Mouse (Mus musculus) limb, embryonic 14.5 days (tissue): ENCODE data around the gene 4933415A04Rik. TPM values are rescaled to one million over a fixed set of nuclear protein-coding genes. Genes with fewer than 3 reads are reported as not detected.

Experiments used
- ATAC-seq: fragments of 200-750 bp; cut with Nextera tagmentation; 2 replicates; pipeline ENCODE4 v1.8.0; 2017; ENCODE audit warnings: low read depth, moderate number of reproducible peaks, moderate TSS enrichment; ENCODE audit not compliant: low FRiP score
- DNase-seq: peaks from one replicate; pipeline ENCODE4 v3.0.0-alpha.2; 2015; ENCODE audit warnings: low spot score
- H3K27ac ChIP-seq: fragments of 300-500 bp; sonication (generic); replicated peaks from 2 replicates; pipeline ENCODE4 v1.5.1; 2014; ENCODE audit warnings: low read depth, mild to moderate bottlenecking, low read length, moderate library complexity, mixed read lengths
- H3K27me3 ChIP-seq: fragments of 300-500 bp; sonication (generic); 2 replicates; pipeline ENCODE4 v1.6.1; 2014; ENCODE audit warnings: low read length, mixed read lengths; ENCODE audit not compliant: control insufficient read depth, insufficient read depth
- H3K36me3 ChIP-seq: fragments of 300-500 bp; sonication (generic); 2 replicates; pipeline ENCODE4 v1.6.1; 2014; ENCODE audit warnings: mild to moderate bottlenecking, low read length, moderate library complexity, mixed read lengths; ENCODE audit not compliant: control insufficient read depth, insufficient read depth
- H3K4me1 ChIP-seq: fragments of 300-500 bp; sonication (generic); 2 replicates; pipeline ENCODE4 v1.6.1; 2014; ENCODE audit warnings: antibody characterized with exemption, low read length, mixed read lengths; ENCODE audit not compliant: control insufficient read depth, insufficient read depth
- H3K4me2 ChIP-seq: fragments of 300-500 bp; sonication (generic); replicated peaks from 2 replicates; pipeline ENCODE4 v1.6.1; 2014; ENCODE audit warnings: low read depth, mild to moderate bottlenecking, low read length, moderate library complexity; ENCODE audit not compliant: severe bottlenecking
- H3K4me3 ChIP-seq: fragments of 300-500 bp; sonication (generic); replicated peaks from 2 replicates; pipeline ENCODE4 v1.5.1; 2014; ENCODE audit warnings: low read length
- H3K9ac ChIP-seq: fragments of 300-500 bp; sonication (generic); 2 replicates; pipeline ENCODE4 v1.6.1; 2014; ENCODE audit warnings: mild to moderate bottlenecking, low read depth, low read length, moderate library complexity; ENCODE audit not compliant: severe bottlenecking
- H3K9me3 ChIP-seq: fragments of 300-500 bp; sonication (generic); 2 replicates; pipeline ENCODE4 v1.6.1; 2016; ENCODE audit warnings: low read length; ENCODE audit not compliant: control insufficient read depth
- POLR2A ChIP-seq: fragments of 200-500 bp; IDR thresholded peaks from 2 replicates; pipeline ENCODE4 v1.8.0; 2012; ENCODE audit warnings: inconsistent platforms, mild to moderate bottlenecking, moderate library complexity, borderline replicate concordance; ENCODE audit not compliant: insufficient read depth, insufficient read length; ENCODE audit errors: extremely low read depth
- WGBS: fragments of 180-500 bp; shearing (Covaris S2); extraction: QIAGEN DNeasy Blood & Tissue Kit; methylation state at CpG from one replicate; pipeline ENCODE4 v1.1.7; 2014; 5-methylcytosine and 5-hydroxymethylcytosine counted together
- polyA plus RNA-seq, 2 experiments: library from polyadenylated mRNA; depleted of rRNA in 1 of 2; stranded (reverse) in 1 of 2; unstranded in 1 of 2; fragments of >200 nt; fragmentation: Nextera tagmentation in 1 of 2; extraction: Ambion mirVana in 1 of 2; gene quantifications; 2 replicates each; pipeline versions ENCODE4 v1.2.1 to v1.2.3; 2012 to 2014

The 4933415A04Rik gene
- polyA plus RNA-seq, 2 experiments, result 0.70 to 2.2 TPM

DNA sequence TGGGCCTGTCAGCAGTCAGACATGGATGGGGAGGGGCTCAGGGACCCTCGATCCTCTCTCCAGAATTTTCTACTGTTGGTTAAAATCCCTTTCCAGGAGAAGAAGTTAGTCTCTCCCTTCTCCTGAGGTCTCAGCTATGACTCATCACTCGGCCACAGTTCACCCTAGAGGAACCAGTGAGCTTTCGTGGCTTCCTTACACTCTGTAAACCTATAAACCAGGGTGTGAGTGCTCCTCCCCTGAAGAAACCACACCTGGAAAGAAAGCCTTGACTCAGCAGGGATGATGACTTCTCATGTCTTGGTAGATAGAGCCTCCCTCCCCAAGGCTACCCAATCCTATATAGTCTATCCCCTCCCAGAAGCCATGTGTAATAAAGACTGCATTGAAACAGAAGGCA, 35.1 kb upstream of the 4933415A04Rik start:
- no peak for TF ChIP-seq POLR2A
- 72% methylated on average over 3 of the region's 3 CpGs for WGBS
- DNase-seq (no peak), ATAC-seq (no peak)
- Histone ChIP-seq H3K4me3 (no peak overlapping the region), H3K4me1 (peaks cover 9% of the 10 kb centered on the region), H3K9me3 (no peaks in the 10 kb centered on the region), H3K9ac (no peak overlapping the region), H3K27me3 (no peaks in the 10 kb centered on the region), H3K4me2 (no peak overlapping the region), H3K27ac (no peak overlapping the region), H3K36me3 (peaks cover 4% of the 10 kb centered on the region; the same call in 1 of the 2 replicates)

DNA sequence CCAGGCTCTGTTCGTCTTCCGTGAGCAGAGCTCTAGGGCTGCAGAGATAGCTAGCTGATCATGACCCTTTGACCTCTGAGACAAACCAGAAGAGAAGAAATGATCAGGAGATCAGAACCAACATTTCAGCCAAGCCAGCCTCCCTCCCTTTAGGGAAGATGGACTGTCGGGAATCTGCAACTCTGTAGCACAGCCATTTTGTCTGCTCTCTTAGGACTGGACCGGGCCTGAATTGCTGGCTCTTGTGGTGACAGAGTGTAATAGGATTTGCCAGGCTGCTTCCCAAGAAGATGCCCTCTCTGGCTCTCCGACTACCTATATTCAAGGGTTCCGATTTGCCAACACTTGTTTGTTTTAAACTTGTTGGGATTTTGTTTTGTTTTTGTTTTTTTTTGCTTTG, 34.2 kb upstream of the 4933415A04Rik start:
- Histone ChIP-seq H3K27me3 (no peaks in the 10 kb centered on the region), H3K9me3 (no peaks in the 10 kb centered on the region), H3K4me2 (no peak overlapping the region), H3K9ac (no peak overlapping the region), H3K36me3 (peaks cover 11% of the 10 kb centered on the region), H3K4me1 (peaks cover 9% of the 10 kb centered on the region), H3K27ac (no peak overlapping the region), H3K4me3 (no peak overlapping the region)
- no peak for TF ChIP-seq POLR2A
- WGBS, result 82% methylated on average over 6 of the region's 6 CpGs
- ATAC-seq (no peak), DNase-seq (no peak)

DNA sequence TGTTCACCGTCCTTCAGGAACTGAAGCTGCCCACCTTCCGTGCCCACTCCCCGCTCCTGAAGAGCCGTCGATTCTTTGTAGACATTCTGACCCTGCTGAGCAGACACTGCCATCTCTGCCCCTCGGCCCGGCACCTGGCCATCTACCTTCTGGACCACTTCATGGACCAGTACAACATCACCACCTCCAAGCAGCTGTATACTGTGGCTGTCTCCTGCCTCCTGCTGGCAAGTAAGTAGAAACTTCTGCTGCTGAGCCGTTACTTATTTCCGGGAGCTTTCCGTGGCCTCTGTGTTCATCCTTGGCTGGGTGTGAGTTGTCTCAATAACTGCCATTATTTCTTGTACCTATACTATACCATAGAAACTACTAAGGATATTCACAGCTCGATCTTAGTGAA, 30.3 kb upstream of the 4933415A04Rik start:
- H3K4me2 ChIP-seq, result no peak overlapping the region
- no peak for TF ChIP-seq POLR2A
- no peaks in the 10 kb centered on the region for H3K9me3 ChIP-seq
- peaks cover 35% of the 10 kb centered on the region for H3K36me3 ChIP-seq
- H3K27ac ChIP-seq, result no peak overlapping the region
- H3K27me3 ChIP-seq, result no peaks in the 10 kb centered on the region
- no peak overlapping the region for H3K9ac ChIP-seq
- no peak overlapping the region for H3K4me3 ChIP-seq
- no peaks in the 10 kb centered on the region for H3K4me1 ChIP-seq
- DNase-seq (no peak), ATAC-seq (no peak)
- WGBS, result 82% methylated on average over 11 of the region's 11 CpGs

DNA sequence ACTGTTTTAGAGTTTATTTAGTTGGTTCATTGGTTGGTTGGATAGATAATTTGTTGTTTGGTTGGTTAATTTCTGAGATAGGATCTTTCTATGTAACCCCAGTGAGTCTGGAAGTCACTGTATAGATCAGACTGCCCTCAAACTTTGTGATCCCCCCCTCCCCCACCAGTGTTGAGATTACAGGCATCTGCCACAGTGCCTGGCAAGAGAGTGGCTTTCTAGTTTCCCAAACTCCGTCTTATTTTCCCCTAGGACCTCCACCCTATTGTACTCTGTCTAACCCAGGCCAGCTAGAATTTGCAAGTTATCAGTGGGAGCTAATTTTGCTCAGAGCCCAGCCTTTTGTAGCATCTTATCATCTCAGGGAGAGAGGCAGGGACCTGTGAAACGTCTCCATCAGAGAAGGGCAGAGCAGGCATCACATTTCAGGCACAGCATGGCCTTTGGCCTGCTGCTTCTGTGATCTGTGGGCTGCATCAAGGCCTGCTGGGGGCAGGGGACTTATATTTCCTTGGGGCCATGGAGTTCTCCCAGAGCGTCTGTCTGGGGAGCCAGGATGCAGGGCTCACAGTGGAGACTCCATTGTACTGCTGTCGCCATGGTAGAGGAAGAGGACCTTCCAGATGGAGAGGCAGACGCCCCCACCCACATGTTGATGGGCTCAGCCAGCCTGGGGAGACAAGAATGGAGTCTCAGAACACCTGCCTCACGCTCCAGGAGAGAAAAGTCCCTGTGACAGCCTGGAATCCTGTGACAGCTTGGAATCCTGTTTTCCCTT, 27.1 kb upstream of the 4933415A04Rik start:
- no peaks in the 10 kb centered on the region for H3K9me3 ChIP-seq
- no peak for DNase-seq
- no peak for ATAC-seq
- no peak overlapping the region for H3K4me2 ChIP-seq
- no peak for TF ChIP-seq POLR2A
- peaks cover 41% of the 10 kb centered on the region for H3K36me3 ChIP-seq
- no peaks in the 10 kb centered on the region for H3K27me3 ChIP-seq
- H3K4me1 ChIP-seq, result no peaks in the 10 kb centered on the region
- 13% methylated on average over 5 of the region's 6 CpGs for WGBS
- no peak overlapping the region for H3K9ac ChIP-seq
- no peak overlapping the region for H3K4me3 ChIP-seq
- H3K27ac ChIP-seq, result no peak overlapping the region

DNA sequence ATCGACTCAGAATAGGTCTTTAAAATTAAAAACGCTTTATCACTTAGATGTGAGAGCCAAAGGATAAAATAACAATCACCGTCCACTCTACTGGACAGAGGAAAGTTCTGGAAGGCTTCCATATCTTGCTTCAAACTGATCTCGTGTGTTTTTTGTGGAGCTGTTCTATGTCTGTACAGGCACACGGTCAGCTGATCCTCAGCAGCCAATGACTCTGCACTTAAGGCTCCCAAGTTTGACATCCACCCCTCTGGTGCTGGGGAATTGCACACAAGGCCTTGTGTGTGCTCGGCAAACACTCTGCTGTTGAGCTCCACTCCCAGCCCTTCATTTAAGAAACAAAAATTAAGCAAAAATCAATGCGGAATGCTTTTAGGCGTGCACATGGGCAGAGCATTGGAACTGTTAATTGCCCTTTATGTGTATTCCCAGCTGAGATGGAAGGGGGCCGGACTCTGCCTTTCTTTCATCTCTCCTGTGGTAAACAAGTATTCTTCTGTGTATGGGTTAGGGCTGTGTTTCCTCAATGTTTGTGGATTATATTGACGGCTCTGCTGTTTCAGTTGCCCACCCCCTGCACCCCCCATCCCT, 23.1 kb upstream of the 4933415A04Rik start:
- DNase-seq, result no peak
- 67% methylated on average over 10 of the region's 10 CpGs for WGBS
- ATAC-seq, result 0 out of 2 replicates have a peak, but pooled peaks have one; percentile 42
- Histone ChIP-seq H3K4me1 (peaks cover 11% of the 10 kb centered on the region), H3K27me3 (no peaks in the 10 kb centered on the region), H3K9me3 (no peaks in the 10 kb centered on the region), H3K9ac (no peak overlapping the region), H3K4me2 (no peak overlapping the region), H3K4me3 (no peak overlapping the region), H3K27ac (no peak overlapping the region), H3K36me3 (peaks cover 19% of the 10 kb centered on the region)
- no peak for TF ChIP-seq POLR2A
